Mouse (Mus musculus): Measurements from ENCODE around the gene Gucy2e. TPM values are rescaled to one million over a fixed set of nuclear protein-coding genes. Genes with fewer than 3 reads are reported as not detected.

Gucy2e gene
- polyA plus RNA-seq, 1 experiment: not detected

DNA sequence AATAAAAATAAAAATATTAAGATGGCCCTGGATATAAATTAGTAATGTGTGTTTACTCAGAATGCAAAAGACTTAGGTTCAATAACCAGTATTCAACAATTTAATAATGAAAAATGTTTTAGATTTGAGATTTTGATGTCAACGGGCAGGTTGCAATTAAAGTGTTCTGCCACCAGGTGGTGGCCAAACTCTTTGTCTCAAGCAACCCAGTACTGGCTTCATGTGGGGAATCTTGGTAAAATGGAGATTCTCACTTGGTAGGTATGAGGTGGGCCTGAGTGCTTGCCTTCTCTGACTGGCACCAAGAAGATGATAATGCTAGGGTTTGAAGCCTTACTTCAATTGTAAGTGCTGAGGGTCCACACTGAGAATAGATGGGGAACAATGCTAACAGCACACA lies 44.0 kb downstream of the Gucy2e start:
- H3K27ac ChIP-seq (ENCODE audit: insufficient read depth, low read depth, low read length): no peak overlapping the region

GRCm38 (mm10) chr11:69185936-69186335 lies 50.9 kb downstream of the Gucy2e start:
- no peak overlapping the region for H3K4me3 ChIP-seq (ENCODE audit: insufficient read depth, low read length)
- TF ChIP-seq POLR2A (IDR thresholded peaks at IDR 0.05; ENCODE audit: borderline replicate concordance, low read depth, low read length) (no peak), CTCF (IDR thresholded peaks at IDR 0.05; ENCODE audit: low read depth, low read length) (no peak)
- no peak overlapping the region for H3K27ac ChIP-seq (ENCODE audit: insufficient read depth, low read depth, low read length)
- no peaks in the 10 kb centered on the region for H3K4me1 ChIP-seq (ENCODE audit: control insufficient read depth, insufficient read depth, low read length)

More for the DNA sequence above, 44.0 kb downstream of the Gucy2e start:
- TF ChIP-seq POLR2A (IDR thresholded peaks at IDR 0.05; ENCODE audit: borderline replicate concordance, low read depth, low read length) (no peak), CTCF (IDR thresholded peaks at IDR 0.05; ENCODE audit: low read depth, low read length) (no peak)
- Histone ChIP-seq H3K4me1 (ENCODE audit: control insufficient read depth, insufficient read depth, low read length) (no peaks in the 10 kb centered on the region; the same call in 1 of the 2 replicates), H3K4me3 (ENCODE audit: insufficient read depth, low read length) (no peak overlapping the region)

DNA sequence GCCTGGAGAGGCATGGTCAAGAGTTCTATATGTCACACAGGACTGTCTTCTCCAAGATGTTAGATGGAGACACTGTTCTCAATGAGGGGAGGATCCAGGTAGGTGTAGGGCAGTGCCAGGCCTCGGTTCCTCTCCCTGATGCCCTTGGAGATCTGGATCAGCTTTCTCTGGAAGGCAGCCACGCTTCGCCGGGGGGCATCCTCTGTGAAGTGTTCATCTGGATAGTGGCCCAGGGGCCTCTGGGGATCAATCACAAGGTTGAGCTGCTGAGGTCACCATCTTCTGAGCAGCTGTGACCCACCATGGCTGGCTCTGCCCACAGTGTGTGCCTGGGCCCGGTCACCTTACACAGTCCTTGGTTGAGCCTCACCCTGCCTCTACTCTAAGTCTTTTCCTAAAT lies 51.8 kb downstream of the Gucy2e start:
- TF ChIP-seq CTCF (IDR thresholded peaks at IDR 0.05; ENCODE audit: low read depth, low read length) (no peak), POLR2A (IDR thresholded peaks at IDR 0.05; ENCODE audit: borderline replicate concordance, low read depth, low read length) (no peak)
- H3K4me1 ChIP-seq (ENCODE audit: control insufficient read depth, insufficient read depth, low read length): no peaks in the 10 kb centered on the region
- H3K4me3 ChIP-seq (ENCODE audit: insufficient read depth, low read length): no peak overlapping the region
- no peak overlapping the region for H3K27ac ChIP-seq (ENCODE audit: insufficient read depth, low read depth, low read length)

- TF ChIP-seq POLR2A (IDR thresholded peaks at IDR 0.05; ENCODE audit: borderline replicate concordance, low read depth, low read length) (no peak), CTCF (IDR thresholded peaks at IDR 0.05; ENCODE audit: low read depth, low read length) (no peak)
- no peaks in the 10 kb centered on the region for H3K4me1 ChIP-seq (ENCODE audit: control insufficient read depth, insufficient read depth, low read length)
These were observed 56.7 kb downstream of the Gucy2e start for GRCm38 (mm10) chr11:69180120-69180519.

GRCm38 (mm10) chr11:69179512-69179911 lies 57.3 kb downstream of the Gucy2e start:
- H3K27ac ChIP-seq (ENCODE audit: insufficient read depth, low read depth, low read length): no peak overlapping the region
- no peaks in the 10 kb centered on the region for H3K4me1 ChIP-seq (ENCODE audit: control insufficient read depth, insufficient read depth, low read length)
- TF ChIP-seq POLR2A (IDR thresholded peaks at IDR 0.05; ENCODE audit: borderline replicate concordance, low read depth, low read length): no peak
- no peak for TF ChIP-seq CTCF (IDR thresholded peaks at IDR 0.05; ENCODE audit: low read depth, low read length)
- H3K4me3 ChIP-seq (ENCODE audit: insufficient read depth, low read length): no peak overlapping the region

More at GRCm38 (mm10) chr11:69180120-69180519, 56.7 kb downstream of the Gucy2e start:
- H3K27ac ChIP-seq (ENCODE audit: insufficient read depth, low read depth, low read length): no peak overlapping the region
- H3K4me3 ChIP-seq (ENCODE audit: insufficient read depth, low read length): no peak overlapping the region

DNA sequence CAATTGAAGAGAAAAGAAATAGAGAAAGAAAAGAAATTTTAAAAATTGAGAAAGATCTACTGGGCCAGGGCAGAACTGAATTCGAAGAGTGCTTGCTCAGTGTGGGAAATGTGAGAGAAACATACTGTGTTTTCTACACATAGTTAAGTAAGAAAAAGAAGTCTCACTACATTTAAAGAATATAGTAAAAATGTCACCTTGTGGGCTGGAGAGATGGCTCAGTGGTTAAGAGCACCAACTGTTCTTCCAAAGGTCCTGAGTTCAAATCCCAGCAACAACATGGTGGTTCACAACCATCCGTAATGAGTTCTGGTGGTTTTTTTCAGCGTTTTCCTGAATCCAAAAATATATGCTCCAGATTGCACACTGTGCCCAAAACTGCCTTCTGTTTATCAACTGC lies 58.3 kb downstream of the Gucy2e start:
- TF ChIP-seq CTCF (IDR thresholded peaks at IDR 0.05; ENCODE audit: low read depth, low read length) (no peak), POLR2A (IDR thresholded peaks at IDR 0.05; ENCODE audit: borderline replicate concordance, low read depth, low read length) (no peak)
- no peak overlapping the region for H3K4me3 ChIP-seq (ENCODE audit: insufficient read depth, low read length)
- H3K27ac ChIP-seq (ENCODE audit: insufficient read depth, low read depth, low read length): no peak overlapping the region
- no peaks in the 10 kb centered on the region for H3K4me1 ChIP-seq (ENCODE audit: control insufficient read depth, insufficient read depth, low read length)

- H3K4me3 ChIP-seq (ENCODE audit: insufficient read depth, low read length): no peak overlapping the region
- no peak overlapping the region for H3K27ac ChIP-seq (ENCODE audit: insufficient read depth, low read depth, low read length)
- TF ChIP-seq POLR2A (IDR thresholded peaks at IDR 0.05; ENCODE audit: borderline replicate concordance, low read depth, low read length) (no peak), CTCF (IDR thresholded peaks at IDR 0.05; ENCODE audit: low read depth, low read length) (no peak)
- H3K4me1 ChIP-seq (ENCODE audit: control insufficient read depth, insufficient read depth, low read length): no peaks in the 10 kb centered on the region
These were observed 62.1 kb downstream of the Gucy2e start for GRCm38 (mm10) chr11:69174722-69175121.

DNA sequence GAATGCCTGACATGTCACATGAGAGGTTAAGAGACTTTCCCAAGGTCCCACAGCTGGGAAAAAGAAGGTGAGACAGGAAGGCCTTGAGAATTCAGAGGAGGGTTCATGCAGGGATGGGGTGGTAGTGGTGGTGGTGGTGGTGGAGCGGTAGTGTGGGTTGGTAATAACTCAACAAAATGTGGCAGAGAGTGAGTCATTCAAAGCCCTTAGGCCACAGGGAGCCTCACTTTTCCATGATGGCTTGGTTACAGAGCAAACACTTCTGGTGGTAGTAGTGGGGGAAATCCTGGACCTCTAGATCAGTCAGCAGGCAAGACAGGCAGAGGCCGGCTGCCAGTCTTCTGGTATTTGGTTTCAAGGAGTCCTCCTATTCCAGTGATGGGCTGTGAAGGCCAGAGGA lies 64.2 kb downstream of the Gucy2e start:
- H3K4me3 ChIP-seq (ENCODE audit: insufficient read depth, low read length): no peak overlapping the region
- TF ChIP-seq CTCF (IDR thresholded peaks at IDR 0.05; ENCODE audit: low read depth, low read length): no peak
- no peak for TF ChIP-seq POLR2A (IDR thresholded peaks at IDR 0.05; ENCODE audit: borderline replicate concordance, low read depth, low read length)
- H3K4me1 ChIP-seq (ENCODE audit: control insufficient read depth, insufficient read depth, low read length): no peaks in the 10 kb centered on the region
- H3K27ac ChIP-seq (ENCODE audit: insufficient read depth, low read depth, low read length): no peak overlapping the region

DNA sequence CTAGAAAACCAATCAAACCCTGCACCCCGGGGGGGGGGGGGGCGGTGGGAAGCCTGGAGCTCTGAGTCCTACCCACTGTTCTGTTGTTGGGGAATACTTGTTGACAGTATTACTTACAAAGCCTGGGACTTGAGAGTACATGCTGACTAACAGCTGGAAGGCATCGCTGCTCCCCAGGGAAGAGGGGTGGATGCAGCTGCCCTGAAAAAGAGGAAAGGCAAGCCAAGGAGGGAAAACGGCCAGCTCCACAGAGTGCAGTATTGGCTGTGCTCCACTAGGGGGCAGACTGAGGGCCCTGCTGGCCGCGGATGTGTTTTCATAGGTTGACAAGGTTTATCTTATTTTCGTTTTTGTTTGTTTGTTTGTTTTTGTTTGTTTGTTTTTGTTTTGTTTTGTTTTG lies 65.2 kb downstream of the Gucy2e start:
- TF ChIP-seq CTCF (IDR thresholded peaks at IDR 0.05; ENCODE audit: low read depth, low read length) (peak; percentile 90), POLR2A (IDR thresholded peaks at IDR 0.05; ENCODE audit: borderline replicate concordance, low read depth, low read length) (no peak)
- Histone ChIP-seq H3K4me3 (ENCODE audit: insufficient read depth, low read length) (no peak overlapping the region), H3K4me1 (ENCODE audit: control insufficient read depth, insufficient read depth, low read length) (no peaks in the 10 kb centered on the region), H3K27ac (ENCODE audit: insufficient read depth, low read depth, low read length) (no peak overlapping the region)

GRCm38 (mm10) chr11:69169313-69169712 lies 67.5 kb downstream of the Gucy2e start:
- no peaks in the 10 kb centered on the region for H3K4me1 ChIP-seq (ENCODE audit: control insufficient read depth, insufficient read depth, low read length)

More at GRCm38 (mm10) chr11:69169313-69169712, 67.5 kb downstream of the Gucy2e start:
- H3K27ac ChIP-seq (ENCODE audit: insufficient read depth, low read depth, low read length): no peak overlapping the region
- H3K4me3 ChIP-seq (ENCODE audit: insufficient read depth, low read length): no peak overlapping the region
- TF ChIP-seq CTCF (IDR thresholded peaks at IDR 0.05; ENCODE audit: low read depth, low read length) (no peak), POLR2A (IDR thresholded peaks at IDR 0.05; ENCODE audit: borderline replicate concordance, low read depth, low read length) (no peak)

Other genes with a start within 250 kb of the Gucy2e start
- gene Pfas, start 228.6 kb downstream of the Gucy2e start, polyA plus RNA-seq (2012; ENCODE audit: insufficient read depth, insufficient read length, missing spikeins): 9.8 and 10.3 TPM in 2 replicates
- gene Ctc1, start 221.1 kb downstream of the Gucy2e start, polyA plus RNA-seq (2012; ENCODE audit: insufficient read depth, insufficient read length, missing spikeins): 41.4 and 44.2 TPM in 2 replicates
- 52.8 and 53.9 TPM in 2 replicates for gene Aurkb, start 191.4 kb downstream of the Gucy2e start, polyA plus RNA-seq (2012; ENCODE audit: insufficient read depth, insufficient read length, missing spikeins)
- 30.5 and 36.9 TPM in 2 replicates for gene Borcs6, start 177.3 kb downstream of the Gucy2e start, polyA plus RNA-seq (2012; ENCODE audit: insufficient read depth, insufficient read length, missing spikeins)
- 9.8 and 14.6 TPM in 2 replicates for gene Tmem107, start 166.2 kb downstream of the Gucy2e start, polyA plus RNA-seq (2012; ENCODE audit: insufficient read depth, insufficient read length, missing spikeins)
- gene Vamp2, start 148.5 kb downstream of the Gucy2e start, polyA plus RNA-seq (2012; ENCODE audit: insufficient read depth, insufficient read length, missing spikeins): 76.6 and 79.4 TPM in 2 replicates
- gene Per1, start 141.8 kb downstream of the Gucy2e start, polyA plus RNA-seq (2012; ENCODE audit: insufficient read depth, insufficient read length, missing spikeins): 24.7 and 35.9 TPM in 2 replicates
- 0.71 and 0.88 TPM in 2 replicates for gene Hes7, start 116.6 kb downstream of the Gucy2e start, polyA plus RNA-seq (2012; ENCODE audit: insufficient read depth, insufficient read length, missing spikeins)
- 0.35 TPM in 1 of 2 replicates, not detected in the other for gene 9130213A22Rik, start 114.4 kb downstream of the Gucy2e start, polyA plus RNA-seq (2012; ENCODE audit: insufficient read depth, insufficient read length, missing spikeins)
- not detected in 2 replicates for gene Aloxe3, start 111.1 kb downstream of the Gucy2e start, polyA plus RNA-seq (2012; ENCODE audit: insufficient read depth, insufficient read length, missing spikeins)
- gene Alox12b, start 80.0 kb downstream of the Gucy2e start, polyA plus RNA-seq (2012; ENCODE audit: insufficient read depth, insufficient read length, missing spikeins): not detected in 2 replicates
- not detected in 2 replicates for gene Alox8, start 39.2 kb downstream of the Gucy2e start, polyA plus RNA-seq (2012; ENCODE audit: insufficient read depth, insufficient read length, missing spikeins)
- 15.4 and 16.8 TPM in 2 replicates for gene Cntrob, start 86.7 kb upstream of the Gucy2e start, polyA plus RNA-seq (2012; ENCODE audit: insufficient read depth, insufficient read length, missing spikeins)
- 109 and 110 TPM in 2 replicates for gene Trappc1, start 86.9 kb upstream of the Gucy2e start, polyA plus RNA-seq (2012; ENCODE audit: insufficient read depth, insufficient read length, missing spikeins)
- 0.43 and 0.88 TPM in 2 replicates for gene Kcnab3, start 89.2 kb upstream of the Gucy2e start, polyA plus RNA-seq (2012; ENCODE audit: insufficient read depth, insufficient read length, missing spikeins)
- gene Rnf227, start 103.4 kb upstream of the Gucy2e start, polyA plus RNA-seq (2012; ENCODE audit: insufficient read depth, insufficient read length, missing spikeins): 4.6 and 4.8 TPM in 2 replicates
- 134 and 137 TPM in 2 replicates for gene Chd3, start 132.4 kb upstream of the Gucy2e start, polyA plus RNA-seq (2012; ENCODE audit: insufficient read depth, insufficient read length, missing spikeins)
- 69.8 and 73.7 TPM in 2 replicates for gene Naa38, start 158.5 kb upstream of the Gucy2e start, polyA plus RNA-seq (2012; ENCODE audit: insufficient read depth, insufficient read length, missing spikeins)
- 22.5 and 23.2 TPM in 2 replicates for gene Cyb5d1, start 158.6 kb upstream of the Gucy2e start, polyA plus RNA-seq (2012; ENCODE audit: insufficient read depth, insufficient read length, missing spikeins)
- not detected in 2 replicates for gene Tmem88, start 161.2 kb upstream of the Gucy2e start, polyA plus RNA-seq (2012; ENCODE audit: insufficient read depth, insufficient read length, missing spikeins)
- gene Kdm6b, start 176.6 kb upstream of the Gucy2e start, polyA plus RNA-seq (2012; ENCODE audit: insufficient read depth, insufficient read length, missing spikeins): 8.1 and 9.3 TPM in 2 replicates

All from bone marrow macrophage, adult 2 months (primary cell).